Mouse (Mus musculus): ENCODE measurements around the gene Maff. TPM values are rescaled to one million over a fixed set of nuclear protein-coding genes. Genes with fewer than 3 reads are reported as not detected.

Maff gene
- 0.97 and 1.2 TPM in 2 replicates for polyA plus RNA-seq (2016; fragmentation: Nextera tagmentation; extraction: Ambion mirVana)

GRCm38 (mm10) chr15:79346051-79346793 lies at the start of gene Maff:
Maff (plus strand) TSS chr15:79346621.
- peak within 1 kb of the TSS; percentile 65 for H3K27ac ChIP-seq (replicated peaks)
- peaks cover 13% of the 10 kb centered on the region for H3K4me1 ChIP-seq
- peak within 1 kb of the TSS; percentile 99 for H3K4me2 ChIP-seq (replicated peaks)
- peak within 1 kb of the TSS; percentile 72 for H3K9ac ChIP-seq (replicated peaks)
- 50% methylated on average over 8 of the region's 8 CpGs for WGBS
- no peaks in the 10 kb centered on the region for H3K36me3 ChIP-seq
- ATAC-seq (ENCODE audit: low FRiP score, low read depth) = no peak
- H3K27me3 ChIP-seq = peaks cover 37% of the 10 kb centered on the region
- peak within 1 kb of the TSS; percentile 75 for H3K4me3 ChIP-seq
- H3K9me3 ChIP-seq = no peaks in the 10 kb centered on the region

GRCm38 (mm10) chr15:79298553-79298952 lies 47.9 kb upstream of the Maff start:
- WGBS = 82% methylated on average over 6 of the region's 6 CpGs
- no peak for ATAC-seq (ENCODE audit: low FRiP score, low read depth)
- no peaks in the 10 kb centered on the region for H3K4me1 ChIP-seq
- no peaks in the 10 kb centered on the region for H3K36me3 ChIP-seq
- H3K9me3 ChIP-seq = no peaks in the 10 kb centered on the region
- H3K4me2 ChIP-seq (replicated peaks) = no peak overlapping the region
- no peak overlapping the region for H3K27ac ChIP-seq (replicated peaks)
- H3K4me3 ChIP-seq = no peak overlapping the region
- H3K27me3 ChIP-seq = no peaks in the 10 kb centered on the region
- no peak overlapping the region for H3K9ac ChIP-seq (replicated peaks)

GRCm38 (mm10) chr15:79299563-79300155 lies 46.8 kb upstream of the Maff start:
- no peak overlapping the region for H3K4me2 ChIP-seq (replicated peaks)
- 81% methylated on average over 2 of the region's 2 CpGs for whole genome bisulfite sequencing

GRCm38 (mm10) chr15:79303725-79304124 lies 42.7 kb upstream of the Maff start:
- Histone ChIP-seq H3K9me3 (no peaks in the 10 kb centered on the region), H3K4me2 (replicated peaks) (no peak overlapping the region), H3K36me3 (peaks cover 9% of the 10 kb centered on the region), H3K9ac (replicated peaks) (no peak overlapping the region), H3K27me3 (no peaks in the 10 kb centered on the region), H3K27ac (replicated peaks) (no peak overlapping the region), H3K4me3 (no peak overlapping the region), H3K4me1 (no peaks in the 10 kb centered on the region)
- ATAC-seq (ENCODE audit: low FRiP score, low read depth) = no peak
- WGBS = 92% methylated on average over 8 of the region's 8 CpGs

More at GRCm38 (mm10) chr15:79299563-79300155, 46.8 kb upstream of the Maff start:
- Histone ChIP-seq H3K9ac (replicated peaks) (no peak overlapping the region), H3K9me3 (no peaks in the 10 kb centered on the region), H3K27ac (replicated peaks) (no peak overlapping the region), H3K36me3 (no peaks in the 10 kb centered on the region), H3K4me1 (no peaks in the 10 kb centered on the region), H3K4me3 (no peak overlapping the region), H3K27me3 (no peaks in the 10 kb centered on the region)
- no peak for ATAC-seq (ENCODE audit: low FRiP score, low read depth)

- Histone ChIP-seq H3K9me3 (no peaks in the 10 kb centered on the region), H3K9ac (replicated peaks) (no peak overlapping the region), H3K4me3 (no peak overlapping the region), H3K4me2 (replicated peaks) (no peak overlapping the region), H3K27me3 (no peaks in the 10 kb centered on the region), H3K36me3 (peaks cover 10% of the 10 kb centered on the region), H3K27ac (replicated peaks) (no peak overlapping the region), H3K4me1 (no peaks in the 10 kb centered on the region)
- no peak for ATAC-seq (ENCODE audit: low FRiP score, low read depth)
- 74% methylated on average over 3 of the region's 5 CpGs for WGBS
Measured at GRCm38 (mm10) chr15:79304832-79305231, 41.6 kb upstream of the Maff start.

GRCm38 (mm10) chr15:79306043-79306637 lies 40.3 kb upstream of the Maff start:
- no peak for ATAC-seq (ENCODE audit: low FRiP score, low read depth)
- Histone ChIP-seq H3K4me3 (no peak overlapping the region), H3K4me2 (replicated peaks) (no peak overlapping the region), H3K9me3 (no peaks in the 10 kb centered on the region), H3K27me3 (no peaks in the 10 kb centered on the region), H3K4me1 (no peaks in the 10 kb centered on the region), H3K36me3 (peaks cover 18% of the 10 kb centered on the region), H3K27ac (replicated peaks) (no peak overlapping the region), H3K9ac (replicated peaks) (no peak overlapping the region)
- 83% methylated on average over 23 of the region's 23 CpGs for WGBS

GRCm38 (mm10) chr15:79307861-79308260 lies 38.6 kb upstream of the Maff start:
- WGBS = 76% methylated on average over 4 of the region's 4 CpGs
- H3K9me3 ChIP-seq = no peaks in the 10 kb centered on the region
- H3K4me2 ChIP-seq (replicated peaks) = no peak overlapping the region
- no peak overlapping the region for H3K9ac ChIP-seq (replicated peaks)
- no peak for ATAC-seq (ENCODE audit: low FRiP score, low read depth)
- H3K4me3 ChIP-seq = no peak overlapping the region
- H3K27me3 ChIP-seq = no peaks in the 10 kb centered on the region
- H3K27ac ChIP-seq (replicated peaks) = no peak overlapping the region
- peaks cover 26% of the 10 kb centered on the region for H3K36me3 ChIP-seq
- no peaks in the 10 kb centered on the region for H3K4me1 ChIP-seq

GRCm38 (mm10) chr15:79313848-79314369 lies 32.5 kb upstream of the Maff start:
- H3K4me2 ChIP-seq (replicated peaks) = no peak overlapping the region
- ATAC-seq (ENCODE audit: low FRiP score, low read depth) = no peak
- no peak overlapping the region for H3K27ac ChIP-seq (replicated peaks)
- WGBS = 80% methylated on average over 8 of the region's 8 CpGs
- no peaks in the 10 kb centered on the region for H3K4me1 ChIP-seq
- no peak overlapping the region for H3K4me3 ChIP-seq
- no peaks in the 10 kb centered on the region for H3K9me3 ChIP-seq
- H3K36me3 ChIP-seq = peaks cover 15% of the 10 kb centered on the region; the same call in 1 of the 2 replicates
- H3K27me3 ChIP-seq = no peaks in the 10 kb centered on the region
- H3K9ac ChIP-seq (replicated peaks) = no peak overlapping the region; the same call in 1 of the 2 replicates

GRCm38 (mm10) chr15:79321733-79322190 lies 24.7 kb upstream of the Maff start:
- Histone ChIP-seq H3K4me3 (no peak overlapping the region), H3K27ac (replicated peaks) (no peak overlapping the region), H3K4me2 (replicated peaks) (no peak overlapping the region), H3K9ac (replicated peaks) (no peak overlapping the region), H3K9me3 (no peaks in the 10 kb centered on the region), H3K4me1 (peaks cover 18% of the 10 kb centered on the region), H3K27me3 (no peaks in the 10 kb centered on the region), H3K36me3 (no peaks in the 10 kb centered on the region)
- ATAC-seq (ENCODE audit: low FRiP score, low read depth) = no peak
- WGBS = 83% methylated on average over 5 of the region's 5 CpGs

- ATAC-seq (ENCODE audit: low FRiP score, low read depth) = no peak
- WGBS = 84% methylated on average over 11 of the region's 11 CpGs
- H3K27ac ChIP-seq (replicated peaks) = no peak overlapping the region
- H3K9ac ChIP-seq (replicated peaks) = no peak overlapping the region; the same call in 1 of the 2 replicates
- H3K27me3 ChIP-seq = no peaks in the 10 kb centered on the region
- no peaks in the 10 kb centered on the region for H3K36me3 ChIP-seq
- H3K4me1 ChIP-seq = peaks cover 25% of the 10 kb centered on the region
- H3K4me3 ChIP-seq = no peak overlapping the region
- H3K9me3 ChIP-seq = no peaks in the 10 kb centered on the region
- H3K4me2 ChIP-seq (replicated peaks) = no peak overlapping the region
Measured at GRCm38 (mm10) chr15:79322281-79322990, 24.0 kb upstream of the Maff start.

GRCm38 (mm10) chr15:79322991-79323790 lies 23.2 kb upstream of the Maff start:
- Histone ChIP-seq H3K4me3 (no peak overlapping the region), H3K4me1 (peaks cover 26% of the 10 kb centered on the region), H3K9ac (replicated peaks) (no peak overlapping the region; the same call in 1 of the 2 replicates), H3K9me3 (no peaks in the 10 kb centered on the region), H3K27me3 (no peaks in the 10 kb centered on the region), H3K36me3 (no peaks in the 10 kb centered on the region), H3K27ac (replicated peaks) (no peak overlapping the region), H3K4me2 (replicated peaks) (no peak overlapping the region)
- ATAC-seq (ENCODE audit: low FRiP score, low read depth) = no peak
- 85% methylated on average over 6 of the region's 6 CpGs for WGBS
